Mouse (Mus musculus) E14TG2a.4 (cell line): ENCODE data around the gene Susd4.

Source experiments
- H3K27me3 ChIP-seq: 2 replicates; pipeline ENCODE4 v1.6.1; 2014; ENCODE audit warnings: low read length, control low read depth; ENCODE audit not compliant: insufficient read depth
- H3K36me3 ChIP-seq: 2 replicates; pipeline ENCODE4 v1.6.1; 2014; ENCODE audit warnings: low read length, control low read depth; ENCODE audit not compliant: insufficient read depth
- H3K4me1 ChIP-seq: replicated peaks from 2 replicates; pipeline ENCODE4 v1.6.1; 2014; ENCODE audit warnings: low read depth, low read length, control low read depth
- H3K4me3 ChIP-seq: replicated peaks from 2 replicates; pipeline ENCODE4 v1.5.1; 2014; ENCODE audit warnings: mild to moderate bottlenecking, low read length
- H3K9me3 ChIP-seq: 2 replicates; pipeline ENCODE4 v1.6.1; 2014; ENCODE audit warnings: low read length, control low read depth
- CTCF ChIP-seq: conservative IDR thresholded peaks from 2 replicates; pipeline ENCODE4 v1.5.1; 2014; ENCODE audit warnings: low read length
- NANOG ChIP-seq: IDR thresholded peaks from 2 replicates; pipeline ENCODE4 v1.6.1; 2014; ENCODE audit warnings: borderline replicate concordance, low read length, mixed read lengths
- POU5F1 ChIP-seq: IDR thresholded peaks from 2 replicates; pipeline ENCODE4 v1.6.1; 2014; ENCODE audit warnings: low read length, borderline replicate concordance

Susd4 gene

DNA sequence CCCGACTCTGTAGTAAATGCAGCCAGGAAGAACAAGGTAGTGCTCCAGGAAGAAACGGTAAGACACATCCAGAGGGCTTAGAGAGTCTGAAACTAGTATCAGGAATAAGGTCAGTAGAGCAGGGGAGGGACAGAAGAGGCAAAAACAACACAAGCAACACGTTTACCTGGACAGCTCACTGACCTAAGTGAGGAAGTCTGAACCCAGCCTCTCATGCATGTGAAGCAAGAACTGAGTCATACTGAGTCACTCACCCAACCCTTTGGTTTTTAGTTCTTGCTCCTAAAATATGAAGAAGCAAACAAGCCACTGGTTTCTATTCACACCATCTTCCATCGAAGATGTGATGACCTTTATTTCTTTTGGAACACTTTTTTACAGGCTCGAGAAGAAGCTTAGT, 181.0 kb downstream of the Susd4 start:
- H3K9me3 ChIP-seq = no peaks in the 10 kb centered on the region
- 0 out of 2 replicates have a peak, but pooled peaks cover 10% of the 10 kb centered on the region for H3K27me3 ChIP-seq
- no peak for TF ChIP-seq NANOG
- TF ChIP-seq POU5F1 = no peak
- no peak for TF ChIP-seq CTCF
- H3K4me1 ChIP-seq = no peaks in the 10 kb centered on the region
- H3K4me3 ChIP-seq = no peak overlapping the region
- no peaks in the 10 kb centered on the region for H3K36me3 ChIP-seq

GRCm38 (mm10) chr1:182945561-182945960, 181.9 kb downstream of the Susd4 start:
- no peak overlapping the region for H3K4me3 ChIP-seq
- peaks cover 12% of the 10 kb centered on the region; the same call in 1 of the 2 replicates for H3K27me3 ChIP-seq
- no peaks in the 10 kb centered on the region for H3K36me3 ChIP-seq
- H3K9me3 ChIP-seq = no peaks in the 10 kb centered on the region
- no peaks in the 10 kb centered on the region for H3K4me1 ChIP-seq
- TF ChIP-seq NANOG (no peak), CTCF (no peak), POU5F1 (no peak)
